Mouse (Mus musculus): Measurements from ENCODE around the gene Auts2.

Gene Auts2

GRCm38 (mm10) chr5:132500817-132501231, 42.3 kb downstream of the Auts2 start:
- DNase-seq (ENCODE audit: low read depth, low spot score): no peak

- no peak for DNase-seq (ENCODE audit: low read depth, low spot score)
Observed at GRCm38 (mm10) chr5:132498896-132499295, 44.2 kb downstream of the Auts2 start.

DNA sequence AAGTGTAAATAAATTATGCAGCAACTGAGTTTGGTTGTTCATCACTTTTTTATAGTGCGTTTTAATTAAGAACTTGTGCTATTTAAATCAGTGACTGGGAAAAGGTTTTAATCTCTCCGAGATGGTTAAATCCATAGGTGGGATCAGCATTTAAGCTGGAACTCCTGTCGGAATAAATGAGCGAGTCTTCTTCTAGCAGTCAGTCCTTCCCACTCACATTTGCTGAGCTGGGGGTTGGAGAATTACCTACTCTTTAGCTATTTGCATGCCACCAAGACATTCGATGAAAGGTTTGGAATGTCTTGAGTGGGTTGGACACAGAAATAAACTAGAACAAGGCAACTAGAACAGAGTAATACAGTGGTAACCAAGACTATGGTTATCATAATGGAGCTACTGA, 45.1 kb downstream of the Auts2 start:
- peak; percentile 53 for DNase-seq (ENCODE audit: low read depth, low spot score)

GRCm38 (mm10) chr5:132492793-132493192, 50.4 kb downstream of the Auts2 start:
- no peak for DNase-seq (ENCODE audit: low read depth, low spot score)

DNA sequence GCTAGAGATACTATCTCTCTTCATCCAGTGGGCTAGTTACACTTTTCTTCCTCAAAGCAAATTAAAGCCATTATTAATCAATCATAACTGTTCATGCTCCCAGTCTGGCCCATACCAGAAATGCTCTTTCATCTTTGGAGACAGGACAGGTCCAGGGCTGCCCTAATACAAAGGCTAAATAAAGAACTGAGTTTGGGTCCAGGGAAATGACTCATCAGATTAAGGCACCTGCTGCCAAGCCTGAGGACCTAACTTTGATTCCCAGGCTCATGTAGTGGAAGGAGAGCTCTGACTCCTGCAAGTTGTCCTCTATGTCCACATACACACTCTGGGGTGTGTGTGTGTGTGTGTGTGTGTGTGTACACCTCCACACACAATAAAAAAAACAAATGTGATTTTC, 51.1 kb downstream of the Auts2 start:
- DNase-seq (ENCODE audit: low read depth, low spot score): no peak

DNA sequence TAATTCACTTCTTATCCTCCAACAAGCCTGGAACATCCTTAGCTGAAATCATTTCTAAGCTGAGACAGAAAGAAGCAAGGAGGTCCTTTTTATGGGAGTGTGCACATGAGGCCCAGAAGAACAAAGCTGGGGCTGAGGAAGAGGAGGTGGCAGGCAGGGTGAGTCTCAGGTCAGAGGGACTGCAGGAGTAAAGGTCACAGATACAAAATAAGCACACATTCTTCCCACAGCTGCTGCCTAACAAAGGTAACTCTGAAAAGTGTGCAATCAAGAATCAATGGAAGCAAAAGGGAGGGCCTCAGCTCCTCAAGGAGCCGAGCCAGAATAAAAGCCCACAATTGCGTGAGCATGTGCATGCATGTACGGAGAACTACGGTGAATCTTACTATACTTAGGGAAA, 51.6 kb downstream of the Auts2 start:
- no peak for DNase-seq (ENCODE audit: low read depth, low spot score)

- DNase-seq (ENCODE audit: low read depth, low spot score): no peak
Observed at GRCm38 (mm10) chr5:132490326-132490725, 52.8 kb downstream of the Auts2 start.

GRCm38 (mm10) chr5:132489736-132490313, 53.3 kb downstream of the Auts2 start:
- no peak for DNase-seq (ENCODE audit: low read depth, low spot score)

GRCm38 (mm10) chr5:132486831-132487230, 56.3 kb downstream of the Auts2 start:
- no peak for DNase-seq (ENCODE audit: low read depth, low spot score)

- DNase-seq (ENCODE audit: low read depth, low spot score): no peak
Observed at GRCm38 (mm10) chr5:132485994-132486393, 57.1 kb downstream of the Auts2 start.

- DNase-seq (ENCODE audit: low read depth, low spot score): no peak
Observed at GRCm38 (mm10) chr5:132485448-132485847, 57.7 kb downstream of the Auts2 start.

DNA sequence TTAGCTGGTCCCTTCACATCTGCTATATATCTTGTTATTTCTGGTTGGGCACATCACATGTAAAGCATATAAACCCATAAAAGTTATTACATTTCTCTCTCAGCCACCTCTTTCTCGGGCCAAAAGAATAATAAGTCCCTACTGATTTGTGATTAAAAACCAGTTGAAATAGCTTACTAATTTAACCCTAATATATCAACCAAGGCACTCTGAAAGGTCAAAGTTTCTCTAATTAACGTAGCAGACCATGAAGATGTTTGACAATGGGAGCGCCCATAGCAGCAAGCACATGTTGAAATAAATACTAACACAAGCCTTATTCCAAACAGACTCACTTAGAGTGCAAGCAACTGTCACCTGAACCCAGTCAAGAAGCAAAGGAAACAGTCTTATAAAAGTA, 61.7 kb downstream of the Auts2 start:
- no peak for DNase-seq (ENCODE audit: low read depth, low spot score)

GRCm38 (mm10) chr5:132480461-132480860, 62.7 kb downstream of the Auts2 start:
- DNase-seq (ENCODE audit: low read depth, low spot score): no peak

- no peak for DNase-seq (ENCODE audit: low read depth, low spot score)
Observed at GRCm38 (mm10) chr5:132479227-132479857, 63.8 kb downstream of the Auts2 start.

- DNase-seq (ENCODE audit: low read depth, low spot score): no peak
Observed at GRCm38 (mm10) chr5:132477533-132477932, 65.6 kb downstream of the Auts2 start.

DNA sequence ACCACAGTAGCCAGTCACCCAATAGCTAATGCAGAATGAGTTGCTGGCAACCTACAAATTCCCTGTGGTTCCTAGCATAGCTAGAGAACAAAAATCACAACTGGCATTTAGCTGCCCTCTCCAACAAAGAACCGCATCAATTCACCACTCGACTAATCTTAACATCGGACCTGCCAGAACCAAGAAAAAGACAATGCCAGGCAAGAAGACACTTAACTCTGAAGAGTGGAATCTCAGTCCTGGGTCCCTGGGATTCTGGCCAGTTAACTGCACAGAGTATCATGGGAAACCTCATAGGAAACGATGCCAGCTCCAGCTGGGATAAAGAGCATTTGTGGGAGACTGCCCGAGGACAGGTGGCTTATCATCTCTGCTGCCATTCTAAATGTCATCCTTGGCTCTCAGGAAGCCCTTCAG, 70.2 kb downstream of the Auts2 start:
- DNase-seq (ENCODE audit: low read depth, low spot score): no peak

DNA sequence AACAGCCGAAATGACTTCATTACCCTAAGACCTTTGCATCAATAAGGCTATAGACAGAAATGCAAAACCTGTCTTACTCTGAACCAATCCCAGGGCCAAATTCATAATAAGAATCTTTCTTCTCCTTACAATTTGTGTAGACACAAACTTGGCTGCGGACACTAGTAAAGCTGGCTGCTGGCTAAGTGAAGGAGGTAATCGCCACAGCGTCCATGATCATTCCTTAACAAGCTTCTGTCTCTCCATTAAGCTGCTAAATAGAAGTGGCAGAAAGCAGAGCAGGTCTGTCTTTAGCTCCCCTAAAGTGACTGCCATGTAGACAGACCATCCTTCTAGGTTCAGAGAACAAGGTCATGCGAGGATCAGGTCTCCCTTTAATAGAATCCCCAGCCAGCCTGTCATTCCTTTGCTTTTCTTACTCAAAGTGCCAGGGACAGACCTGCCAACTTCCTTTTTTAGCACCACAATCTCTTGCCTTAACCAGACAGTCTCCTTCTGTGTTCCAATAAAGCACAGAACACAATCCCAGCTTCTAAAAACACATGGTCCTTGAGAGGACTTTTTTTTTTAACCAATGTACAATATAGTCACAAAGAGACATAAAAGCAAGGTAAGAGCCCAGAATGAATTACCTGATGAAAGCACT, 70.8 kb downstream of the Auts2 start:
- DNase-seq (ENCODE audit: low read depth, low spot score): peak; percentile 51

- DNase-seq (ENCODE audit: low read depth, low spot score): no peak
Observed at GRCm38 (mm10) chr5:132467364-132467743, 75.8 kb downstream of the Auts2 start.

GRCm38 (mm10) chr5:132466427-132467363, 76.4 kb downstream of the Auts2 start:
- DNase-seq (ENCODE audit: low read depth, low spot score): no peak

DNA sequence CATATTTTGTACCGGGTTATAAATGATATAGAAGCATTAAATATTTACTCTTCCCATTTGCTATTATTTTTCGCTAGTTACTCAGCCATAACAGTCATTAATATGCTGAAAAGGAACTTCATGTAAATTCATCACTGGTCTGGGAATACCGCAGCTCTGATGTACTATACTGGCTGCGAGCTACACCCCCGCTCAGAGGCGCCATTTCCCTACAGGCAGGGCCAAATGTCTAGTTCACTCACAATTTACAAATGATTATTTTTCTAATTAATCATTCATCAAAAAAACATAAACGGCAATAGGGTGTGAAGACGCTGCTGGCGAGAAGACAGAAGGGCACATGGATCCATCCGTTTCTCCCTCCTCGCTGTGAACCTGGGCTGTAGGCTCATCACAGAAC, 80.6 kb downstream of the Auts2 start:
- DNase-seq (ENCODE audit: low read depth, low spot score): no peak

DNA sequence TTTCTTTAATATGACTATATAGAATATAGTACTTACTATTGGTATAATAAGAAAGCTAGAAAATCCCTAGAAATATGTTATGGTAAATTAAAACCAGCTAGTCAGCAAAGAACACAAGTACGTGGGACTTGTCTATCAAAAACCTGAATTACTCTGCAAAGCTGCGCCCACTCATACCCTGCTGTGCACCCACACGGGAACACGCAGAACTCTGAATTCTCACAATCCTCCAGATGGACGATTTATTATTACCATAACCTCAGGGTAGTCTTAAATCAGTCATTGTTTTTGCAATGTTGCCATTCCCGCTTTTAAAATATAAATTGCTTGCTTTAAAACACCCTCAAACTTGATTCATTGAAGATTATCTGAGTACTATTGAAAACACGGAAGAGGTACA, 84.6 kb downstream of the Auts2 start:
- DNase-seq (ENCODE audit: low read depth, low spot score): peak; percentile 87

DNA sequence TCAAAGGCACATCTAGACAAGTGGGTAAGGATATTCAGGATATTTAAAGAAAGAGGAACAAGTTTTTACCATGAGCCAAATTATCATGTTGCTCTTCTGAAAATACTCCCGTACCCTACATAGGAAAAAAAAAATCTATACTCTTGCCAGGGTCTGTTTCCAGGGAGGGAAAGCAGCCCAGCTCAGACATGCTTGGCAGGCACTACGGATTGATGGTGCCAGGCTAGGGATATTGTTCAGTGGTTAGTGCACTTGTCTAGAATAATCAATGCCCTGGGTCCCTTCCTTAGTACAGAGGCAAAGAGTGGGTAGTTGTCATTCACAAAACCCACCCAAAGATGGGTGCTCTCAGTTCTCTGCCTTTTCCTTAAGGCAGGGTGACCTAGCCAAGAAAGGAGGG, 90.8 kb downstream of the Auts2 start:
- DNase-seq (ENCODE audit: low read depth, low spot score): no peak
